Mouse (Mus musculus): ENCODE data around the gene Frem2. TPM values are rescaled to one million over a fixed set of nuclear protein-coding genes. Genes with fewer than 3 reads are reported as not detected.

Frem2 gene
- total RNA-seq, 4 experiments from 2014 or later, result 1.1 to 4.9 (median 3.5) TPM

DNA sequence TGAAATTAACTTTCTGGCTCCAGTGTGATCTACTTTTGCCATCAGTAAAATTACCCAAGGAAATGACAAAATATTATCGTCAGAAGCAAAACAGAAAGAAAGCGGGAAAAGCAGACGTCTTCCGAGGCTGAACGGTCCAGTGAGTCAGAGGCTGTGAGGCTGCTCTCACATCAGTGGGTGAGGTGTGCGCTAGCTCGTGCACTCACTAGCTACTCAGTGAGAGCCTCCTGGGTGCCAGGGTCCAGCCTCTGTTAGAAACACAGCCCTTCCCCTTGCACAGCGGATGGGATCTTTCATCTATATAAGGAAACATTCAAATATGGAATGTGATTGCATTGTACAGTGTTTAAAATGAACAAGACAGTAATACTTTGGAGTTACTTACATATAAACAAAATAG lies 36.8 kb downstream of the Frem2 start:
- no peak for DNase-seq (ENCODE audit: low spot score)

DNA sequence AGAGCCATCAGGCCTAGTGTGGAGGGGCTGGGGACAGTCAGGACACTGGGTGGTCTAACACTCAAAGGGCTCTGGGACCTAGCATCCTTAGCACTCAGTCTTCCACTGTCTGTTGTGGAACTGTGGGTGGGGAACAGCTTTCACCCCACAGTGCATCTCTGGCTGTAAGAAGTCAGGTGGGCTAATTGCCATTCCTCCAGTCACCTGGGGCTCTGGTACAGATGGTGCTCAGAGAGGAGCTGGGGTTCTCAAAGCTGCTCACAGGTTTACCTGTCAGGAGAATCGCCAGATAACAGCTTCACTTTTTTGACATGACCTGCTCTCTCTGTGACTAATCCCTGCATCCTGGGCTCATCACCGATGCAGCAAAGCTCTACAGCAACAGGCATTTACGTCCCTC lies 46.0 kb downstream of the Frem2 start:
- DNase-seq (ENCODE audit: low spot score), result no peak

DNA sequence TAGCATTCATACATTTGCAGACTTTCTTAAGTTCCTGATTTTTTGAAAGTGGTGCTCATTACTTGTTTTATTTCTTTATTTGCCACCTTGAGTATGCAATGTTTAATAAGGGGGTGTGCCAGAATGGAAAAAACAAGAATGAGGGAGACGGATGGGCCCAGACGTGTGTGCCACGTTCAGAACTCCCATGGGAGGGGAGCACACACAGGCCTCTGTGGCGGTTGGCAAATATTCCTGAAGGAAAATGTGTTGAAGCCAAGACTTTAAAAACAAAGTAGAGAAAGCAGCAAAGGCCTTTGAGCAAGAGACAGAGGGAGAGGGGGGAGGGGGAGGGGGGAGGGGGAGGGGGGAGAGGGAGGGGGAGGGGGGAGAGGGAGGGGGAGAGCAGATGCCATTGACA lies 47.3 kb downstream of the Frem2 start:
- DNase-seq (ENCODE audit: low spot score), result no peak

DNA sequence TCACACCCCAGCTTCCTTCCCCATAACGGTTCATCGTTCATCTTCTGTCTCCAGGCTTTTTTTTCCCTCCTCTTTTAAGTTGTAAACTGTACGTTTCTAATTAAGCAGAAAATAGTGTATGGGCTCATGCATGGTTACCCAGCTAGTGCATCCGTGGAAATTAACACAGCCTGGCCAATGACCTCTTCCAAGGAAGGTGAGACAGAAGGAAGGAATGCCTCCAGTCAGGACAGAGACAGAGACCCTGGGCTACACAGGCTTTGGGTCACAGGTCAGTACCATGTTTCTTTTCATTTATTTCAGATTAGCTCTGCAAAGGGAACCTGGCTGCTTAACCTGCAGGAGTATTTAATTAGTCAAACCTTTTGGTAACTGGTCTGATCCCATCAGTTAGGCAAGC lies 57.0 kb downstream of the Frem2 start:
- no peak for DNase-seq (ENCODE audit: low spot score)

DNA sequence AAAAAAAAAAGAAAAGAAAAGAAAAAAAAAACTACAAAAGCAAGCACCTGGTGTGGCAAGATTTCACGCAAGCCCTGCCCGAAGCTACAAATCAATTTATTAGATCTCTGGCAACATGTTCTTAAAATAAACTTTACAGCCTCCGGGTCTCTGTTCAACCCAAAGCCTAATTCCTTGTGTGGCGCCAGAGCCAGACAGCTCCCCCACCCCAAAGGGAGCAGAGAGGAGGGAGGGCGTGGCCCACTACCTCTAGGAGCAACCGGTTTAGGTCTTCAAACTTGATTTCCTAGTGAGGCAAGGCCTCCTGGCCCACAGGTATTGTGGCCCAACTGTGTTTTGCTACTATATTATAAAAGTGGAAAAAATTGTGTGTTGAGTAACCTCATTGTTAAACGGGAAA lies 57.8 kb downstream of the Frem2 start:
- DNase-seq (ENCODE audit: low spot score), result no peak

DNA sequence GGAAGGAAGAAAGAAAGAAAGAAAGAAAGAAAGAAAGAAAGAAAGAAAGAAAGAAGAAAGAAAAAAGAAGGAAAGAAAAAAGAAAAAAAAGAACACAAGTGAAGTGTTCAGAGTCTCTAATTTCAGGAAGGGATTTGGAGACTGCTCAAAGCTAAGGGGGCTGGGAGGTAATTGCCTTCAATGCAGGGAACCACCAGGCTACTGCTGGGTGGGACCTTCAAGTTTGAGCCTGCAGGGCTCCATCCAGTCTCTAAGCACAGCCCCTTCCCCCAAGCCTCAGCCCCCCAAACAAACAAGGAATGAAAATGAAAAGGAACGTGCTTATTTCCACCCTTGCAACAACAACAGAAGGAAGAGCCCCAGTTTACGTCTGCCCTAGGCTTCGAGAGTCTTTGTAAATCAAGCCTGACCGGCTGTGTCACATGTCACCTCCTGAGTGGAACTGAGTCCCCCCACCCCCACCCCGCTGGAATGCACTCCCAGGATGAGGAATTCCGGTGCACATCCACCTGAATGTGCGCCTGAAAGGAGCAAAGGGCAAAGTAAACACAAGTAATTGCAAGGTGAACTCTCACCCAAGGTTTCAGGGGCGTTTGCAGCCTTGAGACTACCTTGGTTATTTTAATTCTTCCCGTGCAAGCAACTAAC lies 58.9 kb downstream of the Frem2 start:
- no peak for DNase-seq (ENCODE audit: low spot score)

DNA sequence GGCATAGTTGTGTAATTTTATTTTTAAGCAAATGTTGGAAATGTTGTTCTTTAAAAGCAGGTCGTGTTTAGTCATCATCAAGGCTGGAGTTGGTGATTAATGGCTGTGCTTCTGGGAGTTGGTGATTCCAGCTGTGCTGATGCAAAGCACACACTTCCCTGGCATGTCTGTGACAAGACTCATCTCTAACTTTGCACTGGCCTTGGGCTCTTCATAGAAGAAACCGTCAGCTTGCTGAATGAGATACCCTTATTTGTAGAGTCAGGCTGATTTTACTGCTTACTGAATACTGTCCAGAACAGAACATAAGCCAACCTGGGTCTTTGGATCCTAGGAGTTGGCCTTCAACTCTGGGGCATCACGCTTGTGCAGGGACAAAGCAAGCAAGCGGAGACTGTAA lies 62.7 kb downstream of the Frem2 start:
- no peak for DNase-seq (ENCODE audit: low spot score)

DNA sequence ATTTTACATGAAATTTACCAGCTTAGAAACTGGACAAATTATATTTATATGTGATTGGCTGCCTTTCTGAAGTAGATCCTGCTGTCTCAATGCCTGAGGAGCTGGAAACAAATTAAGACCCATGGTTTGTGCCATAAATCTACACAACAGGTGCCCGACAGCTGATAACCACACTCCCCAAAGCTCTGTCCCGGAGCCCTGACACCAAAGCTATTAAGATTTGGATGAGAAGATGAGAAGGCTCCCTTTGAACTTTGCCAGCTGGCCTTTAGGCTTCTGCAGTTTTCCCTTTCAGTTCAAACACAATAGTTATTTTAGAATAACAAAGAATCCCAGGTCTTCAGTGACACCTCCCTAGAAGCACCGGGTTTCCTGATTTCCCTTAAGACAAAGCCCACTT lies 63.4 kb downstream of the Frem2 start:
- DNase-seq (ENCODE audit: low spot score), result no peak

DNA sequence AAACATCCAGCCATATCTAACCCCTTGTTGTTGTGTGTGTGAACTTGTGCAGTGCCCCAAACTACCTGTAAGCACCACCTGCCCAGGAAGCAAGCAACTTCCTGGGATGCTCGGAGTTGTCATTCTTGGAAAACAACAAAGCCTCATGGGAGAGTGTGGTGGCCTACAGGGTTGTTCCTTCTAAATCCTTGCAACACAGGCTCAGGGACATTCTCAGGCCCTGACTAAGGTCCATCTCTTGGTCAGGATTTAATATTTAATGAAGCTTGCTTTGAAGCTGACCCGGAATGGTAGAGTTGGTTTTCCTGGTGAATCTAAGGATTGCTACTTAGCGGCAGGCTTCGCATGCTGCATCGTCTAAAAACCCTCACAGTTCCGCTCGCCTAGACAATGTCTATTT lies 65.1 kb downstream of the Frem2 start:
- DNase-seq (ENCODE audit: low spot score), result no peak

DNA sequence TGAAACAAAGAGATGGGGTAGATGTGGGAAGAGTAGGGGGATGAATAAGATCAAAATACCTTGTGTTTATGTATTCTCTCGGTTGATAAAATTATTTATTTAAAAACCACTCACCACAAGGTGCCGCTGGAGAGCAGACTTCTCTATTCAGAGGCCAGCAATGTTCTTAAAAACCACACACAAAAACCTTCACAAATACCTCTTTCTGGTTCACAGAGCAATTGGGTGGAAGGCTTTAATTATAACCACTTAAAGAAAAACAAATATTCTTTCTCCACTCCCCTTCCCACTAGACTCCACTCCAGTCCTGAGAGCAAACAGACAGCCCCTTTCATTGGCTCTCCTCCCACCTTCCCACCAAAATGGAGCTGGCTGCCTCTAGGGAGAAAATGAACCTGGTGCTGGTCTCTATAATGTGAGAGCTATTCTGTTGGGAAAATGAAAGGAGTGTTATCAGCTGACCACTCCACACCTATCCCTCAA lies 67.0 kb downstream of the Frem2 start:
- DNase-seq (ENCODE audit: low spot score), result peak; percentile 31

DNA sequence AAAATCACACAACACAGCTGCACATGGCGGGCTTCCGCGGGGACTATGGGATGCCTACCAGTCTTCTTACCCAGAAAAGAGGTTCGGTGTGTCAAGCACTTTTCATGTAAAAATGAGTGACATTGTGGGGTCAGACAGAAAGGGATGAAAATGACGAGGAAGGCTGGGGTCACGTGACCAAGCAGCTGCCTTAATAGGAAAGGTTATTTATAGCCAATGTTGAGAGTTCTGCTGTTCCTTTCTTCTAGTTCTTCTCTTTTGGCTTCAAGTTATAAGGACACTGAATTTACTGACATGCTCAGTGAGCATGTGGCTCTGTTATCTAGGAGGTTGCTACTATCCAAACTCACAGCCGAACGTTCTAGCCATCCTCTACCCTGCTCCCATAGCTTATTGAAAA lies 73.9 kb downstream of the Frem2 start:
- DNase-seq (ENCODE audit: low spot score), result no peak

DNA sequence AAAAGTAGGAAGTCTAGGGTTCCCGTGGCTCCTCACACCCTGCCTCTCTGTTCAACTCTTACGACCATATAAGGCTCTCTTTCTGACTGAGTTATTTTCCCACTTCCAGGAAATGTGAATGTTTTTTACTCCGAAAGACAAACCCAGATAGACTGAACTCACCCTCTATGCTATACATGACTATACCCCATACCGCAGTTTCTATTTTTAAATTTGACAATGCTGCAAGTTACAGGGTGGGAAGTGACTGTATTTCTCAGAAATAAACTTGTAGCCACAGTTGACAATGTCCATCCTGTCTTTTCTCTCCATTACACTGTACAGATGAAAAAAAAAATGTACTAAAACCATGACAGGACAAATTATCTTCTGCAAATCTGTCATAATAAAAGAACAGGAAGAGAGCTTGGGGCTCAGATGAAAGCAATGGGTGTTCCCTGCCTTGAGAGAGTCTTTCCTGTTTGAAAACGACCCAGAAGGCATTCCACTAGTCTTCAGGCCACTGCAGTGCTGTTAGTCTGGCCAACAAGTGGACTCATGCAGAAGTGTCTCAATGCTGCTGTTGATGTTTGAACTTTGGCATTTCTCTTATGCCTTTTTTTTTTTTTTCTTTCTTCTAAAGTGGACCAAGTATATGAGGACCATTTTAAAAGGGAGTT lies 76.4 kb downstream of the Frem2 start:
- DNase-seq (ENCODE audit: low spot score), result no peak

DNA sequence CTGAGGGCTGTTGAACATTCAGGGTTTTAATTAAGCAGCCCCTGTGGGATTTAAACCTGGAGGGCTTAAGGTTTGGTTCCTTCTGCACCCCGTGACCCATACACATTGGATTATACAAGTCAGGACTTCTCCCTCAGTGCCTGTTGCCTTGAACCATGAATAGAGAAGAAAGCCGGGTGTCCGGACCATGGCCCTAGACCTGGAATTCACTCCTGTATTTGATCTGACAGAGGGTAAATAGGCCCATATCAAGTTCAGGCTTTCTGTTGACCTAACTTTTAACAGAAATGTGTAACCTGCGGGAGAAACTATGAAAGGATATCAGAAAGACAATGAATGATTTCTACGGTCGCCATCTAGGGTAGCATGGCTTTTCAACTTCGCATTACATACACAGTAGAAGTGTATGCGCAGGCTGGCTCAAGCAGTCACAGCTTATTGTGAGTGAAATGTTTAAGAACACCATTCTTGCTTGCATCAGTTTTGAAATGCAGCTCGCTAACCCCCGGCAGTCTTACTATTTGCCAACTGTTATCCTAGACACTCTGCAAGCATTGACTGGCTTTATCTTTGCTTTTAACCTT lies 77.9 kb downstream of the Frem2 start:
- no peak for DNase-seq (ENCODE audit: low spot score)

DNA sequence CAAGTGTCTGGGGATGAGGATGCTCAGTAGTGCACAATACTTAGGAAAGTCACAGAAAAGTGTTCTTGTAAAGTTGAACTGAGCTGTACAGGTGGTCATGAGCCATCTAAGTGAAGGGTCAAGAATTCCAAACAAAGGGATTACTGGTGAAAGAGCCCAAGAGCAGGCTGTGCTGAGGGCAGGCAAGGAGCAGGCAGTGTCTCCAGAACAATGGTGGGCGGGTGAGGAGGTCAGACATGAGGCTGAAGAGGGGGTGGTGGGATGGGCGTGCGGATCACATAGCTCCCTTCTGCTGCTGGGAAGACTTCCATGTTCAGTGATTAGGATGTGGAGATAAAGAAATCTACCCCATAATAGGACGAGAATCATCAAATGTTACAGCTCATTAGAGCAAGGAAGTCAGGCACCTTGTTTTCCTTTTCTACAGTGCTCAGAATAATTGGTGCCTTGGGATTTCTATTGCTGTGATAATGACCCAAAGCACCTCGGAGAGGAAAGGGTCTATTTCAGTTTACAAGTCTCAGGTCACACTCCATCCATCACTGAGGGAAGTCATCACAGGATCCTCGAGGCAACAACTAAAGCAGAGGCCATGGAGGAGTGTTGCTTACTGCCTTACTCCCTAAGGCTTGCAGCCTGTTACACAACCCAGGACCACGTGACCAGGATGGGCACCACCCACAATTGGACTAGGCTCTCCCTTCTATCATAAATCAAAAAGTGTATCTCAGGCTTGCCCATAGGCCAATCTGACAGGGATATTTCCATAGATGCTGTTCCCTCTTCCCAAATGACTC lies 80.6 kb downstream of the Frem2 start:
- DNase-seq (ENCODE audit: low spot score), result no peak

DNA sequence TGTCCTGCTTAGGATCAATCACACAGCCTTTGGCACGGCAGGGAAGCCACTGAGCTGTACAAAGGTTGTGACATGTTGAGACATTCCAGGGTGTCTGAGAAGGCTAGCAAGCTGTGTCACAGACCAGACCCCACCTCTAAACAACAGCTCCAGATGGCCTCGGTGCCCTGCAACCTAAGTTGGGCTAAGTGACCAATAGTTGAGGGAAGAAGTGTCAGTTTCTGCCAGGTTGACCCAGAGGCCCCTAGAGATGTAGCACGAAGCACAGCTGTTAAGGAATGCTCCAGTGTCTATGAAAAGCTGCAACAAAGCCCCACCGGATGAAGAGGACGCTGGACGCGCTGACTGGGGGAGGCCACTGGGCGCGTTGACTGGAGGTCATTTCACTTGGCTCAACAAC lies 83.0 kb downstream of the Frem2 start:
- DNase-seq (ENCODE audit: low spot score), result no peak

DNA sequence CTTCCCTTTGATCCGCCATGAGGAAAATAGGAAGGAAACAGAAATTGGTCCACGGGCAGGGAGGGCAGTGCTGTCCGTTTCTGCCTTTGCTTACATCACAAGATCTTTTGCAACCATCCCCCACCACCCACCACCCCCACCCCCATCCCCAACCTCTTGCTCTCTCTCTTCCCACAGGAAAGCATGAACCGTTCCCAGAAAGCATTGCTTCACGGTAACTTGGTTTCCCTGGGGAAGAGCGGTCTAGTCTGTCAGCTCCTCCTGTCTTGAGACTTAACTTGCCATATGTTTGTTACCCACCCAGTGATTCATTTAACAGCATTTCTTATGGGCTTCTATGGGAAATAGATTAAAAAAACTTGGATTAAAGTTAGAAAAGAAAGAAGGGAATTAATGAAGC lies 85.5 kb downstream of the Frem2 start:
- DNase-seq (ENCODE audit: low spot score), result no peak

DNA sequence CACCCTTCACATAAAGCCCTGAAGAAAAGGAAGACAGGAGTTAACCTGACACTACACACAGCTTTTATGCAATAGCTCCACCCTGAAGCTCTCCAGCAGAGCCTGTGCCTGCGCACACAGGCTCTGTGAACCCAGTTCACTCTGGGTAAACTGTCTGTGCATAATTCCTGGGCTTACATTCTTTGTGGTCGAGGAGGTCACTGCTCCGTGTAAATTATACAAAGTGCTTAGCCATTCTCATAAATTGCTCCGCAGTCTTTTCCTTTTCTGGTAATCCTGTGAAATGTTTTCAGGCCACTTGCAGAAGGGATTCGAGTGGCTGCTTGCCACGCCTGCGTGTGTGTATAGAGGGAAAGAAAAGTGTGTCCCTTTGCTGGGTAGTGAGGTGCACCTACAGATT lies 92.6 kb downstream of the Frem2 start:
- no peak for DNase-seq (ENCODE audit: low spot score)

DNA sequence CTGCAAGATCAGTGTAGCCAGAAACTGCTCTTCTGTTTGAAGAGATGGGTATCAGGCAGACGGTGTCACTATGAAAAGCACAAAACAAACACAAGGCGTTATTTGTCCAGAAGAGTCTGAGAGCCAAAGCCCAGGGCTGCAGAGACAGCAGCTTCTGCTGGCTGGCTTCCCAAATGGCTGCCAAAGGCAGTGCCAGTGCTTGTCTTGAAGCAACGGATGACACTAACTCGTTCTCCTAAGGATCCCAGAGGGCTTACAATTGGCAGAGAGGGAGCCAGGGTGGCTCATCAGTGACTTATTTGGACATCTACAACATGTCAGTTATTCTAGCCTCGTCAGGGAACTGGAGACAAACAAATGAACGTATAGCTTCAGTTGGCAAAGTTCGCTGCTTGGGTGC lies 93.4 kb downstream of the Frem2 start:
- DNase-seq (ENCODE audit: low spot score), result no peak

DNA sequence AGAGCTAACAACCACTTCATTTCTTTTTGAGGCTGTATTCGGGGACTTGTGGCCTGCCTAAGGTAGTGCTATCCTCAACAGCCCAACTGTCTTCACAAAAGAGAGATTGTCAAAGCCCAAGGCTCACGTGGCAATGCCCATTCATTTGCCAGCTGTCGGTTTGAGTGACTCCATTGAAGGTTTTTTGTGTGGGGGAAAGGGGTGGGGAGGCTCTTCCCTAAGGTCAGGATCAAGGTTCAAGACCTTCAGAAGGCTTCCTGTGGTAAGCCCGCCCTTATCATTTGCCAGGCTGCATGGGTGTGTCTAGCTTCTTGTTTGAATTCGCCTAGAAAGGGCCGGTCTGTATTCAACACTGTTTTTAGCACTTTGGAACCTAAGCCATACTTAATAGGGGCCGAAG lies 95.3 kb downstream of the Frem2 start:
- DNase-seq (ENCODE audit: low spot score), result no peak

DNA sequence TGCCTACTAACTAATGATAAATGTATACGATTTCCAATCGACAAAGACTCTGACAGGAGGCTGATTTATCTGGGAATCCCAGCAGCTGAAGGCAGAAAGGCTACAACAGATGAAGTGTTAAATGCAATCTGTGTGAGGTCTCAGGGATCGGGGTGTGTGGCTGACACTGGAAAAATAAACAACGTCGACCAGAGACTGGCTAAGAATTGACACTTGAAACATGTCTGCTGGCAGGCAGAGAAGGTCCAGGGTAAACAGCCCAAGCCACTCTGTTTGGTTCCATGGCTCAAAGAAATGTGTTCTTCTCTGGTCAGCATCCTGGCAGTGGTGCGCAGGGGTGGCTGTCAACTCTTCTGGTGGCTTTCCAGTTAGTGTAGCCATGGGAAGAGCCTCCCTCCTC lies 98.1 kb downstream of the Frem2 start:
- DNase-seq (ENCODE audit: low spot score), result no peak

DNA sequence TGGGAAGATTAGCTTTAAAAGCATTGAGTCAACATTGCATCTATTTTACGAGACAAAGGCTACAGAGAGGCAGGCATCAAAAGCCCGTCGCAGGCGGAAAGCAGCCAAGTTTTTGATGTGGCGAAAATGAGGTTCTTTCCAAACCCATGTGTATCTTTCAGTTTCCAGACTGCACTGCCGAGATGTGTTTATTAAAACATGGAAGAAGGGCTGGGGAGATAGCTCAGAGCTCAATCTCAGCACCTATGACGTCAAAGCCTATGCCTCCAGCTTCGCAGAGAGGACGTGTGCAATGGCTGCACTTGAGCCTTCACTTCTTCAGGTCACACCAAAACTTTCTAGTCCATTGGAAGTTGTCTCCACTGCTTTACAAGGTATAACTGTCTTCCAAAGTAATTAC lies 98.9 kb downstream of the Frem2 start:
- no peak for DNase-seq (ENCODE audit: low spot score)

DNA sequence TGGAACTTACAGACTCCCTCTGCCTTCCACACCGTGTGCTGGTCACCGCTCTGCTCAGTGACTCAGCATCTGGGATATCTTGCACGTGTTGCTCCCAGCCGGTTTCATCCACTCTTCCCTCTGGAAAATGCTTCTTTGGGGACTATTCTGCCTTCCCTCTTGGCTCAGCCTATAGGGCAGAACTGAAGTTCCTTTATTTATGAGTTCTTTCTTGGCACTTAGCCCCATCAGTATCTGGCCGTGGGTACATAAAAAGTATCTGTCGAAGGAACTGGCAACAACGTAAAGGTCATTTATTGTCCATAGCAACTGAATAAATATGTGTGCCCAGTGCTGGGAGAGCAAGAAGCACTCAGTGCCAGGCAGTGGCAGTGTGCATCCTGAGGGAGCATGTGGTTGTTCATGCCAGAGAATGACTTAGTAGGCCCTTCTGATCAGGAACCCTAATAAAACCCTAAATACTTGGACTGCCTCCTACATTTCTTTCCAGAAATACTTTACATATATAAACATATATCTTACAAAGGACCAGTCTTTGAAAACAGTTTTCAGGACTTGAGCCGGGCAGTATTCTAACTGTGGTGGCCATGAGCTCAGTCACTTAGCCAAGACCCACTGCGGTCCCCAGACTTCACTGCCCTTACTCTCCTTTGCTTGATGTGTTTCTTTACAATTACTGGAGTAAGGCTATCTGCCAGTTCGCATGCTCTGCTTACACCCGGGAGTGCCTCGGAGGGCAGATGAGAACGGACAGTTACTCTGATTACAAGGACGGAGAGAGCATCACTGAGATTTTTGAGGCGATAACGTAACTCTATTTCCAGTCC lies 99.6 kb downstream of the Frem2 start:
- no peak for DNase-seq (ENCODE audit: low spot score)

Data from heart, adult 8-10 months (tissue).